Mouse (Mus musculus) B cell, adult 2 months (primary cell): ENCODE data around the gene Gm14435.
"Not testable (repeated sequence)": the region's sequence is repeated elsewhere in the genome, so short reads cannot be mapped to it uniquely, and the experiment has no call there.

Experiments
- DNase-seq, 2 experiments: peaks; one replicate each; pipeline ENCODE4 v3.0.0; 2022

Gm14435 gene

DNA sequence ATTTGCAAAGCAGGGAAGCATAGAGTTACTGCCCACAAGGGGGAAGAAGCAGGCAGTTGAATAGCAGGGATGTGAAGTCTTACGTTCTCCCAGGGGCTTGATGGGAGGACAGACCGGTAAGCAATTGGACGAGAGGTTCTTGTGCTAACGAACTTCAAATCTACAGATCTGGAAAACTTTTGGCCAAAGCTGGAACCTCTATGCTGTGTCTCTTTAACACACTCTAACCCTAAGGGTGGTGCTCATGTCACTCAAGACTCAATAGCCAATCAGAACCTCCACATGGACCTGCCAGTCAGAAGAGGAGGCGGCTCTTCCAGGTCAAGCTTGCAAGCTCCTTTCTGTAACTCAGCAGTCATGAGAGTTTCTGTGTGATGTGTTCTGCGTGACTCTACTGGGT is at the start of gene Gm14435:
Gm14435 (plus strand) TSS at position 301 of the 400 bp plus-strand sequence.
- not testable (repeated sequence) for DNase-seq
